Mouse (Mus musculus) thymus, adult 2 months (tissue): ENCODE data around the gene Prdm16. TPM values are rescaled to one million over a fixed set of nuclear protein-coding genes. Genes with fewer than 3 reads are reported as not detected.

Source experiments
- DNase-seq: peaks from one replicate; pipeline ENCODE4 v3.0.0; 2021
- H3K27ac ChIP-seq: fragments of 200-500 bp; 2 replicates; pipeline ENCODE4 v1.5.1; 2012; ENCODE audit warnings: low read length, control low read depth; ENCODE audit not compliant: control insufficient read depth, insufficient read depth
- H3K27me3 ChIP-seq: fragments of 200-500 bp; 2 replicates; pipeline ENCODE4 v1.6.1; 2012; ENCODE audit warnings: mild to moderate bottlenecking, low read length, moderate library complexity, mixed read lengths; ENCODE audit not compliant: control insufficient read depth, insufficient read depth
- H3K36me3 ChIP-seq: fragments of 200-500 bp; 2 replicates; pipeline ENCODE4 v1.6.1; 2012; ENCODE audit warnings: mild to moderate bottlenecking, low read length, moderate library complexity; ENCODE audit not compliant: control insufficient read depth, insufficient read depth
- H3K4me1 ChIP-seq: fragments of 200-500 bp; replicated peaks from 2 replicates; pipeline ENCODE4 v1.6.1; 2012; ENCODE audit warnings: low read length; ENCODE audit not compliant: control insufficient read depth, insufficient read depth
- H3K4me3 ChIP-seq: fragments of 200-500 bp; 2 replicates; pipeline ENCODE4 v1.5.1; 2012; ENCODE audit warnings: mild to moderate bottlenecking, low read length, control low read depth, moderate library complexity; ENCODE audit not compliant: control insufficient read depth, insufficient read depth
- CTCF ChIP-seq: fragments of 200-500 bp; IDR thresholded peaks from 2 replicates; pipeline ENCODE4 v1.5.1; 2012; ENCODE audit warnings: mild to moderate bottlenecking, control low read depth, low read length, moderate library complexity, borderline replicate concordance; ENCODE audit not compliant: control insufficient read depth, poor library complexity, insufficient read depth; ENCODE audit errors: extremely low read depth
- POLR2A ChIP-seq: fragments of 200-500 bp; IDR thresholded peaks from 2 replicates; pipeline ENCODE4 v1.6.1; 2012; ENCODE audit warnings: mild to moderate bottlenecking, low read length, control low read depth, moderate library complexity; ENCODE audit not compliant: control insufficient read depth, poor library complexity, insufficient read depth; ENCODE audit errors: extremely low read depth
- WGBS: fragments of 180-500 bp; shearing (Covaris S2); methylation state at CpG from one replicate; pipeline ENCODE4 v1.1.7; 2018; 5-methylcytosine and 5-hydroxymethylcytosine counted together
- polyA plus RNA-seq: library from polyadenylated mRNA; depleted of rRNA; stranded (reverse); fragments of >200 nt; gene quantifications from 2 replicates; pipeline ENCODE4 v1.2.3, GENCODE M21; 2012

Prdm16 gene
- polyA plus RNA-seq, 1 experiment = 4.5 TPM

DNA sequence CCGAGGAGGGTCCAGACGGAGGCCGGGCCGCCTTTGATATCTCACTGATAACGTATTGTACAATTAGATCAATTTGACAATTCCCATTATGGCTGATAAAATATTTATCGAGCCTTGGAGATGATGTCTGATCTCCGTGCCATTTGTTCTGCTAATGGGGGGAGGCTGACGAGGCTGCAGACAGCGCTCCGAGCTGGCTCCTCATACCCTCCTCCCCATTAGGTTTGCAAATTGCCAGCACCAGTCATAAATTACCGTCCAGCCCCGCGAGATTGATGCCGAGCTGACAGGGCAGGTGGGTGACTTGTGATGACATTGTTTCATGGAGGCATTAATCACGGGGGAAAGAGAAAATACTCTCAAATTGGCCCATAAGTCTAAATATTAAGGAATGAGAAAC is 67.9 kb downstream of the Prdm16 start:
- no peak overlapping the region for H3K4me3 ChIP-seq
- no peak overlapping the region for H3K27ac ChIP-seq
- 90% methylated on average over 15 of the region's 15 CpGs for WGBS
- DNase-seq = no peak
- no peaks in the 10 kb centered on the region for H3K4me1 ChIP-seq
- H3K36me3 ChIP-seq = no peaks in the 10 kb centered on the region
- H3K27me3 ChIP-seq = no peaks in the 10 kb centered on the region
- TF ChIP-seq CTCF = no peak
- TF ChIP-seq POLR2A = no peak

DNA sequence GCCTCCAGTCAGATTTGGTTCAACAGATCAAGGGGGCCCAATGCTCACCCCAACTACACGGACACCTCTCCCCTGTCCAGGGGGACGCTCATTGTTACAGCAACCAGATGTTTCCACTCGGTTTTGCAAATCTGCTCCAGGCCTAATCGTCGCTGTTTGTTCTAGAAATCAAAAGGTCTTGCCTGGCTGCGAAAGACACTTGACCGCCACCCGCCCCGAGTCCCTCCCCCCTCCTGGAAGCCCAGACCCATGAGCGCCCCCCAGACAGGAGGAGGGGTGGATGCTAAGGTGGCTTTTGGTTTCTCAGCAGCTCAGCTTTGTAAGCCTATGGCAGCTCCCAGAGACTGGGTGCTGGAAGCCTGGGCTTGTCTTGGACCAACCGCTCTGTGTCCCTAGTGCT is 68.7 kb downstream of the Prdm16 start:
- TF ChIP-seq POLR2A (no peak), CTCF (no peak)
- WGBS = 93% methylated on average over 11 of the region's 11 CpGs
- Histone ChIP-seq H3K27ac (no peak overlapping the region), H3K4me3 (no peak overlapping the region), H3K27me3 (no peaks in the 10 kb centered on the region; the same call in 1 of the 2 replicates), H3K4me1 (no peaks in the 10 kb centered on the region), H3K36me3 (no peaks in the 10 kb centered on the region)
- no peak for DNase-seq

DNA sequence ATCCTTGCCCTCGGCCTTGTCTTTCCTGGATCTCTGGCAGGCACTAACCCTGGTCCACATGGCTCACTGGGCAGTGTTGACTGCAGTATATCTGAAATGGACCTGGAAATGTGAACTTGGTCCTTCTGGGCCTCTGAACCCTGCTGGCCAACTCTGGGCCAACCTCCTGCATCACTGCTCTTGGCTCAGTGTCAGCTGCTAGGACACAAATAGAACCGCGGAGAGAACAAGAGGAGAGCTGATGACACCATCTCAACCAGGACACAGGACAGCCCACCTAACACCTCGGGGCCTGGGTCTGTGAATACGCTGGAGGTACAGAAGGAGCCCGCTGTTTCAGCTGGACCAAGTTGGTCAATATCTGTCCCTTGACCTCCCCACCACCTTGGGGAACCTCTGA is 73.5 kb downstream of the Prdm16 start:
- H3K27me3 ChIP-seq = no peaks in the 10 kb centered on the region; the same call in 1 of the 2 replicates
- H3K4me3 ChIP-seq = no peak overlapping the region

DNA sequence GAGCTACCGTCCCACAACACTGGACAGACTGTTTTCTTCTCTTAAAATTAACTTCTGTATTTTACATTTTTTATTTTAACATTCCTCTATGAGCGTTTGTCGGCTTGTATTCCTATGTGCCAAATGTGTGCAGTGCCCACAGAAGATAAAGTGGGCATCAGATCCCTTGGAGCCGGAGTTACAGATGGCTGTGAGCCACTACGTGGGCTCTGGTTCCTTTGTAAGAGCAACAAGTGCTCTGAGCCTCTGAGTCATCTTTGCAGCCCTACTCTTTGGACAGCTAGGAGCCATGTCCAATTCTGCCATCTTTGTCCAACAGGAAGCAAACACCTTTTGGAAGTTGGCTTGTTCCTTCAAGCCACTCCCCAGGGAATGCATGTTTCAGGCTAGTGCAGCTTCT is 78.6 kb downstream of the Prdm16 start:
- DNase-seq = no peak
- Histone ChIP-seq H3K4me1 (no peaks in the 10 kb centered on the region), H3K27ac (no peak overlapping the region), H3K36me3 (no peaks in the 10 kb centered on the region), H3K27me3 (no peaks in the 10 kb centered on the region), H3K4me3 (no peak overlapping the region)
- TF ChIP-seq POLR2A (no peak), CTCF (no peak)
- WGBS = 97% methylated on average over 5 of the region's 5 CpGs

More for the DNA sequence above, 73.5 kb downstream of the Prdm16 start:
- Histone ChIP-seq H3K27ac (no peak overlapping the region), H3K4me1 (no peaks in the 10 kb centered on the region), H3K36me3 (no peaks in the 10 kb centered on the region)
- 90% methylated on average over 6 of the region's 6 CpGs for WGBS
- DNase-seq = no peak
- TF ChIP-seq CTCF = no peak
- TF ChIP-seq POLR2A = no peak

DNA sequence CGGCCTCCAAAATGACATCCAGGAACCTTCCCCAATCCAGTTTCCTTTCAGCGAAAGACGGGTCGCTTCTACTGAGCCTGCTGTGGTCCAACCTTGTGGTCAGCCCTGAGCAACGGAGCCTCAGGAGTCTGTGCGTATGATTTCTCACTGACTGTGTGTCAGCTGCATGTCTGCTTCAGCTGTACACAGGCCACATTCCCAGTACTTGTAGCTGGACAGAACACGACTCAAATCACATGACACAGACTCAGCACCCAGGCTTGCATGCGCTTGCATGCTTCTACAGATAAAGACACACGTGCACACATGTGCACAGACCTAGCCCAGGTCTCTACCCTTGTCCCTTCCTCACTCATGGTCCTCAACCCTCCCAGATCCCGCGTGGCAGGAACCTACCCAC is 79.5 kb downstream of the Prdm16 start:
- Histone ChIP-seq H3K4me1 (no peaks in the 10 kb centered on the region), H3K36me3 (no peaks in the 10 kb centered on the region), H3K27ac (no peak overlapping the region), H3K27me3 (no peaks in the 10 kb centered on the region), H3K4me3 (no peak overlapping the region)
- TF ChIP-seq CTCF (no peak), POLR2A (no peak)
- DNase-seq = no peak
- WGBS = 78% methylated on average over 11 of the region's 11 CpGs

DNA sequence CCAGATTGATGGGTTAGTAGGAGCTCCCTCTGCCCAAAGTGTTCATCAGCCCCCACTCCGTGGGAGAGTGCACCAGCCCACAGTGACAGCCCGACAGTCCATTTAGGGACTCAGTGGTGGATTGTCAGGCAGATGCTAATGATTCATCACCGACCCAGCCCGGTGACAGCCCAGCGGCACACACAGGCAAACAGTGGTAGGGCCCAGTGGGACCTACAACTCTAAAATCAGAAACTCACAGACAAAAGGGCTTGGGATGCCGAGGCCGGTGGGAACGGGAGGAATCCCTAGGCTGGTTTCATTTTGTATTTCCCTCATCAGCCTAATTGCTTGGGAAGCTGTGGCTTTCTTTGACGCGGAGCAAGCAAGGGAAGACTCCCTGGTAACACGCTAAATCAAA is 80.3 kb downstream of the Prdm16 start:
- TF ChIP-seq CTCF (no peak), POLR2A (no peak)
- Histone ChIP-seq H3K27ac (no peak overlapping the region), H3K4me1 (no peaks in the 10 kb centered on the region), H3K27me3 (no peaks in the 10 kb centered on the region), H3K4me3 (no peak overlapping the region), H3K36me3 (no peaks in the 10 kb centered on the region)
- 92% methylated on average over 11 of the region's 11 CpGs for WGBS
- no peak for DNase-seq

DNA sequence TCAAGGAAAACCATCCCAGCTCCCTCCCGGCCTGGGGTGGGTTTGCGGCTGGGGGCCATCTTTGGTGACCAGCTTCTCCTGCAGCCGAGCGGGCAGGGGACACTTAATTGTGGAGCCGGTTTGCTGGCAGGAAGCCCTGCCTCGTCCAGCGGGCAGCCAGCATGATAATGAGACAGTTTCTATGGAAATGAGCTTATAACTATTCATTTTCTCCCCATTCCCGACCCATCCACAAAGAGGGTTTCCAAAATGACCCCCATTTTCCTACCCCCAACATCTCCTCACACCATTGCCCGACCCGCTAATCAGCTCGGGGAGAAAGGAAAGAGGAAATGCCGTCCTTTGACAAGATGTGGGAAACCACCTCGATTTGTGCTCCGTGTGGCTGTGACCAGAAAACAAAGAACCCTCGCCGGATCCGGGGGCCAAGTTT is 86.7 kb downstream of the Prdm16 start:
- peaks cover 4% of the 10 kb centered on the region; the same call in 1 of the 2 replicates for H3K4me1 ChIP-seq
- no peaks in the 10 kb centered on the region for H3K36me3 ChIP-seq
- no peaks in the 10 kb centered on the region for H3K27me3 ChIP-seq
- no peak for TF ChIP-seq POLR2A
- TF ChIP-seq CTCF = no peak
- no peak for DNase-seq
- no peak overlapping the region for H3K27ac ChIP-seq
- H3K4me3 ChIP-seq = no peak overlapping the region
- WGBS = 6% methylated on average over 17 of the region's 17 CpGs
